Mouse (Mus musculus) left cerebral cortex, adult 9 months (tissue): ENCODE data around the gene Lrrc7.

ENCODE experiments used
- DNase-seq, 2 experiments: peaks; one replicate each; pipeline ENCODE4 v3.0.0; 2022; ENCODE audit warnings: low spot score in 2 of 2

Gene Lrrc7

GRCm38 (mm10) chr3:158365801-158366200, 196.2 kb downstream of the Lrrc7 start:
- no peak for DNase-seq

DNA sequence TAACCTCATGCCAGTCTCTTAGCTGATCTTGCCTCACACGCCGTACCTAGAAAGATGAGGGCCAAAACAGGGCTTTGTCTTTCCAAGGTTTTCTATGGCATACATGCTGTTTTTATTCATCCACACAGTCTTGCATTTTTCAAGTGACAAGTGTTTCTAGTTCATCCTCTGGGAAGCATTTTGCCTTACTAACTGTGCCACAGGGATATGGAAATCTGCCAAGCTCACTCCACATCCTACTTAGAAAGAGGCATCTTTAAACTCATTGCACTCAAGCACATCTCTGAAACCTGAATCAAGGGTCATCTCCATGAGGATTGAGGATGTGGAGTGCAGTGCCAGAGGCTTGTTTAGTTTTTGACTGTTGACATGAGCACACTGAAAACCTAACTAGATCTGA, 199.9 kb downstream of the Lrrc7 start:
- DNase-seq = no peak

GRCm38 (mm10) chr3:158356706-158357105, 205.3 kb downstream of the Lrrc7 start:
- DNase-seq = no peak

DNA sequence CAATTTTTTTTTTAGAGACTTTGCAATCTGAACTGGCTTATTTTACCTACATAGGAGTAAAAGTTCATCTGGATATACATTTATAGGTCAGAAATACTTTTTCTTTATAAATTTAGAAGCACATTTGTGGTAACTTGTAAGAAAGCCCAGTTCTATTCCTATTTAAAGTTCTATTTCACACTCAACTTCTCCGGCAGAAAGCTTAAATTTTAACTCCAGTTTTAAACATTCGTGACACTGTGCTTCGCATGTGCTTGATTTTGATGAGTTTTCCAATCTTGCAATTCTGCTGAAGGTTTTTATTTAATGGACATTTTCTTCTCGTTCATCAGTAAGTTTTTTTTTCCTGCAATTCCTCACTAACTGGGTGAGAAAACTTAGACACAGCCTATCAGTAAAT, 205.8 kb downstream of the Lrrc7 start:
- DNase-seq = no peak

- no peak for DNase-seq
Observed at GRCm38 (mm10) chr3:158340808-158341207, 221.2 kb downstream of the Lrrc7 start.

GRCm38 (mm10) chr3:158330085-158330484, 231.9 kb downstream of the Lrrc7 start:
- DNase-seq = no peak

- no peak for DNase-seq
Observed at GRCm38 (mm10) chr3:158310391-158310790, 251.6 kb downstream of the Lrrc7 start.

GRCm38 (mm10) chr3:158307415-158307814, 254.6 kb downstream of the Lrrc7 start:
- DNase-seq = peak in 1 of 2 experiments; percentile 24

- no peak for DNase-seq
Observed at GRCm38 (mm10) chr3:158298732-158299131, 263.3 kb downstream of the Lrrc7 start.

DNA sequence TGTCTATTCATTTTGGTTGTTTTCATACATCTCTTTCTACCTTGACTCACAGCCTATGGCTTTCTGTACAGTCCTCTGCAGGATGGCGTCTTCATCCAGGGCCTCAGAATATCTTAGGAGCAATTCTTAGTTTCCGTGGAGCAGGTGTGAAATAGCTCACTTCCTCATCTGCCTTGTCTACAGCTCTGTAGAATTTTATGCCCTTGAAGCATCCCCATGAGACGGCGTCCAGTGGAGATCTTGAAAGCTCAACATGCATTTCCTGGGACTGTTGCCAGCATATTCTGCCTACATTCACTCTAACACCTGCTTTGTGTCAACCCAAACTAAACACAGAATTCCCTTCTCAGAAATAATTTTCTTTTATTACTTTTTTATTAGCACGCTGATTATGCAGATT, 267.0 kb downstream of the Lrrc7 start:
- DNase-seq = peak in 1 of 2 experiments; percentile 51

- DNase-seq = no peak
Observed at GRCm38 (mm10) chr3:158284431-158284830, 277.6 kb downstream of the Lrrc7 start.

DNA sequence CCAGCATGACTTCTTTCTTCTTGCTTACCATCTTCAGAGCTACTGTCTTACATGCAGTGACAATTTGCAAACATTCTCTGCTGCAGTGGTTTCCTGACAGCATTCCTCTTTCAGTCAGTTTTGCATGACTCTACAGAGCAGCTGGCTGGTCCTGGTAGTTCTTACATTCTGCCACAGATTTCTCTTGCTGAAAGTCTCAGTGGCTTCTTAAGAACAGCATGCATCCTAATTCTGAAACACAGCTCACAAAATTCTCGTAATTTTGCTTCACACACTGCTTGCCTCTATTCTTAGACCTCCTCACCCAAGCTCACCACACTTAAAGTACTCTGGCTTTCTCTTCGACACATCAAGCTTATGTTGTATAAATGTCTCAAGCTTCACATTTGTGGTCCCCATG, 283.4 kb downstream of the Lrrc7 start:
- peak; percentile 33 to 36 for DNase-seq

DNA sequence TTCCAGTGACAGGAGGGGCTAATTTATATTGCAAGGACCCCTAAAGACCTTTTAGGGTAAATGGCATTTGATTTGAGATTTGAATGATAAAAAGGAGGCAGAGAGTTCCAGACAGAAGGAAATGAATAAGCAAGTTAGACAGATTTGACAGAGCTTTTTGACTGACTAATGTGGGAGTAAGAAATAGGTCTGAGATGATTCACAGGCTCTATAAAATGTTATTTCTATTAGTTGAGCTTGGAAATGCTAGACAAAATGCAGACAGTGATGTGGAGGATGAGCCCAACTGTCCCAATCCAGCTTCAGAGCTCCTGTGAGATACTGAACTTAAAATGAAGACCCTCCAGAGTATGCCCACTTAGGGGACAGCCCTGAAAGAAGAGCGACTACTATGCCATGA, 289.3 kb downstream of the Lrrc7 start:
- DNase-seq = no peak

- no peak for DNase-seq
Observed at GRCm38 (mm10) chr3:158270887-158271286, 291.1 kb downstream of the Lrrc7 start.

- DNase-seq = no peak
Observed at GRCm38 (mm10) chr3:158252576-158252975, 309.4 kb downstream of the Lrrc7 start.

DNA sequence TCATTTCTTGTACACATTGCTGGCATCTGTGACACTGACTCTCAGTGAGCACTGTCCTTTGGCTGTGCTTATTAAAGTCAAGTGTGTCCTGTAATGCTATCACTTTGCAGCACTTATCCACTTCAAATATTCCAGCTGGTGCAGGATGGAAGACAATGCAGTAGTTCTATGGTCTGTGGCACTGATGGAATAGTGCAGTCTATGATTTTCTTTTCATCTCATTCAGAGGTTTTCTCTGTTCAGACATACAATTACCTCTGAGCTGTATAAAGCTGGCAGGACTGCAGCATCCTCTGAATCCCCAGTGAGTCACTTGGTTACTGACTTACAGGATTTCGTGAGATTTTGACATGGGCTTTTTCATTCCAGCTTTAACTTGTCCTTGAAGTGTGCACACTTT, 314.3 kb downstream of the Lrrc7 start:
- DNase-seq = peak in 1 of 2 experiments; percentile 23

DNA sequence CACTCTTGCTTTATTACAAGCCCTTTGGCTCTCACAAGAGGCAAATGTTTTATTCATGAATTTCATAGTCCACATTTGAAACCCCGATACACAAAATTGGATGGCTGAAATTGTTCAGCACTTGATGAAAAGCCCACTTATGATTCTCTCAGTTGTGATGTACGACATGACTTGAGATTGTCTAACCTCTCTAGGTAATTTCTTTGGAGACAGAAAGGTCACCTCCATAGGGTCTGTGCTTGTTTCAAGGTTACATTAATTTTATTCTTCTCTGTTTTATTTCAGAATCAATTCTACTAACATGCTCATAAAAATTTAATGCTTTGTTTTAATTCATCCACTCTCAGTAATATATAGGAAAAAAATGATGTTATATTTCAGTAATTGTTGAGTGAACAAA, 351.4 kb downstream of the Lrrc7 start:
- no peak for DNase-seq

- peak in 1 of 2 experiments; percentile 39 for DNase-seq
Observed at GRCm38 (mm10) chr3:158210026-158210425, 352.0 kb downstream of the Lrrc7 start.

DNA sequence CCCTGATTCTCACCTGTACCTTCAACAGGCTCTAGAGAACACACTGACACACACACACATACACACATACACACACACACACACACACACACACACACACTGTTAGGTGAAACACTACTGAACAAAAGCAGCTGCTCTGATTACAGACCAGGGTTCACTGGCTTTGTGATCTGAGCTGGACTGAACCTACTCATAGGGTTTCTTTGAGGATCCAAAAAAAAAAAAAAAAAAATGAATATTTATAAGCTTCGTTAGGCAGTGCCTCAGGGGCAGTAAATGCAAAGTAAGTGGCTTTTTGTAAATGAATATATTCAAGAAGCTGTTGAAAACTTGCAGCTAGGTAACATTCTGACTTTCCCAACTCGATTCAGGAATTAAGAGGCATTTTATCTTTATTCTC, 354.2 kb downstream of the Lrrc7 start:
- no peak for DNase-seq

DNA sequence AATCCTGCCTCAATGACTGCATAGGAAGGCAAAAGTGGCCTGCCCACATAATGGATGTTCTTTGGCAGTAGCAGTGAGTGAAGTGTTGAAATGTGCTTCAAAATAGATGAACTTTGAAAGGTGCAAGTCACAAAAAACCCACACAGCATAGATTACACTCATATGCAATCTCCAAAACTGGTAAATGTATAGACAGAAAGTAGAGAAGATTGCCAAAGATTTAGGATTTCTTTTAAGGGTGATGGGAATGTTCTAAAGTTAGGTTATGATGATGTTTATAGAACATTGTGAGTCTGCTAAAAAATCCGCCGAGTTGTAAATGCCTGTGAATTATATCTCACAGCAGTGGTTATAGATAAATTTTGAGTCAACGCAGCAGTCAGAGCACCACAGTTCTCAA, 359.2 kb downstream of the Lrrc7 start:
- DNase-seq = peak; percentile 15 to 27

DNA sequence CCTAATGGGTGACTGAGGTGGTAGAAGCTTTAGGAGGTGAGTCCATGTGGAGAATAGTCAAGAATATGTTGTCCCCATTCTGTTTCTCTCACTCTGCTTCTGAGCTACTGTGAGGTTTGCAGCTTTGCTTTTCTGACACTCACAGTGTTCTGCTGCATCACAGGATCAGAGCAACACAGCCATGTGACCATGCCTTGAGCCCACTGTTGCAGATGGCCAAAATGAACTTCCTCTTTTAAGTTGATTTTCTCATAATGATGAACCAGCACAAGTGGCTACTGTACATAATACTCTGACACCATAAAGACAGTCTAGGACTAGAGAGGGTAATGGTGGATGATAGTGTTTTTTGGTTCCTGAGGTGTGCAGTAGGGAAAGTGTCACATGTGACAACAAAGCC, 366.6 kb downstream of the Lrrc7 start:
- DNase-seq = no peak

DNA sequence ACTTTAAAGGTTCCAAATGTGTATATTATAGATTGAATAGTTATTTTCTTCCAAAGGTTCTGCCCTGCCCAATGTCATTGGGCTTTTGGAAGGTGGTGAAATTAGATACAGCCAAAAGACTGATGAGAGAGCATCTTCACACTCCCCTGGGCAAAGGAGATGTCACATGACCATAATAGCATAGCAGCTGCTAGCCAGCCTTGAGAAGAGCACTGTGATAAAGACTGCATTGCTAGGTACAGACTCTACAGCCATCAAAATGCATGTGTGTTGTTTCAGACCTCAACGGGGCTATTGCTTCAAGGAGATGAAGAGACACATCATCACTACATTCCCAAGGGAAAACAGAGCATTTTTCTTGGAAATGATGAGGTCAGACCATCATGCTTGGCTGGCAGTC, 368.8 kb downstream of the Lrrc7 start:
- no peak for DNase-seq

GRCm38 (mm10) chr3:158174880-158175735, 386.9 kb downstream of the Lrrc7 start:
- DNase-seq = no peak

DNA sequence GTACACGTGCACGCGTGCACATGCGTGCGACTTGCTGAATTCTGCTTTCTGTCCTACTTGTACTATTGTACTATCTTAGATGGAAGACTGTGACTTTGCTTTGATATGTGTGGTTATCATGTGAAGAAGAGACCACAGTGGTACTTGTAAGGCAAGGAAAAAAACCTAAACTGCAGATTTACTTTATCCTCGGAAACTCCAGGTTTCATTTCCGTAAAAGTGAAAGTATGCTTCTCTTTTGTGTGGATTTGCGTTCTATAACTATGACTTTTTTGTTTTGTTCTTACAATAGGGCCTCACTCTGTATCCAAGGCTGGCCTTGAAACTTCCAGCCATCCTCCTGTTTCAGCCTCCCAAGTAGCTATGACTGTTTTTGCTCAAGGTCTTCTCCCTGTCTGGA, 392.8 kb downstream of the Lrrc7 start:
- DNase-seq = no peak
